Comparison of ENCODE assay signal across 7 mouse cellular contexts in the genomic region with DNA sequence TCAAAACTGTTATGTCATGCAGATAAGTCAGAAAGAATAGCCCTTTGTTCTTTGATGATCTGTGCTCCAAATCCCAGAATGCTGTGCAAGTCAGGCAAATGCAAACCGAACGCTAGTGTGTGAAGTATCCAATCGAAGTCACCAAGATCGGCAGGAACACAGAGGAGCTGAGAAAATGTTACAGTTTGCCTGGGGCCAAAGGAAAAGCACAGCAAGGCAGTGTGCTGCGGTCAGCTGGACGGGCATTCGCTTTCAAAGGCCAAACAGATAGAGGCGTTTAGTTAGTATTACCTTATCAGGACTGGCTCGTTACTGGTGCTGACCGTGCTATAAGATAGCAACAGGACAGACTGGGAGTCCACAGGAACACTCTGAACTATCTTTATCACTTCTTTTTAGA. TPM values are rescaled to one million over a fixed set of nuclear protein-coding genes. Genes with fewer than 3 reads are reported as not detected.
A peak's percentile ranks its signal among the peaks of the same experiment; 100 is the strongest.
DNase-seq lines count a peak whose midpoint lies in the region; ATAC-seq and TF ChIP-seq lines count a peak whose summit lies in the region.

No protein-coding gene starts in this region.

- no peaks in the 10 kb centered on the region for H3K9me3 ChIP-seq in forebrain, embryonic 16.5 days (ENCODE audit: control insufficient read depth, low read length)

- H3K9ac ChIP-seq in forebrain, embryonic 16.5 days (replicated peaks; ENCODE audit: low read depth, low read length): no peak overlapping the region

- H3K4me1 ChIP-seq in forebrain, embryonic 16.5 days (replicated peaks; ENCODE audit: control insufficient read depth, insufficient read depth, low read length): 0 out of 2 replicates have a peak, but pooled peaks cover 2% of the 10 kb centered on the region

- peak overlapping the region; percentile 39 for H3K4me3 ChIP-seq in left cerebral cortex, adult 2 months
- no peak overlapping the region for H3K4me3 ChIP-seq in forebrain, embryonic 16.5 days (replicated peaks; ENCODE audit: low read length)

- H3K27me3 ChIP-seq in forebrain, embryonic 16.5 days (replicated peaks; ENCODE audit: control insufficient read depth, insufficient read depth, low read length): no peaks in the 10 kb centered on the region

- no peak overlapping the region for H3K27ac ChIP-seq in left cerebral cortex, adult 2 months
- no peak overlapping the region for H3K27ac ChIP-seq in forebrain, embryonic 16.5 days (ENCODE audit: low read length)

- peak; percentile 43 for ATAC-seq in forebrain, embryonic 16.5 days

- DNase-seq in left cerebral cortex, adult 2 months (ENCODE audit: extremely low spot score in 1 of 2, low spot score in 2 of 2): peak in 1 of 2 experiments; percentile 13
- DNase-seq in left cerebral cortex, adult 8-10 months (ENCODE audit: low spot score in 2 of 2): no peak
- peak; percentile 16 for DNase-seq in adrenal gland, postnatal 14 days
- peak; percentile 15 for DNase-seq in mesoderm, embryonic 11.5 days (ENCODE audit: low read depth, low spot score)
- no peak for DNase-seq in thymus, postnatal 36 days
- DNase-seq in layer of hippocampus, postnatal 25 days (ENCODE audit: extremely low spot score in 1 of 2, low spot score in 1 of 2): no peak

- no peak for TF ChIP-seq CTCF in left cerebral cortex, adult 2 months (IDR thresholded peaks at IDR 0.05)

- intact Hi-C loops in left cerebral cortex, adult 2 months (cut with DNase I): loop anchor here (5.0 kb wide), 2 partner anchors 103 to 633 kb away; a partner anchor contains a TSS

- 53% methylated on average over 10 of the region's 10 CpGs for WGBS in forebrain, embryonic 16.5 days

- H3K36me3 ChIP-seq in forebrain, embryonic 16.5 days (ENCODE audit: control insufficient read depth, insufficient read depth): no peaks in the 10 kb centered on the region

- H3K4me2 ChIP-seq in forebrain, embryonic 16.5 days (ENCODE audit: low read length): no peak overlapping the region; the same call in 1 of the 2 replicates

RNA-seq across cellular contexts. Expression of a gene that starts 15.8 kb away (rescaled TPM):
- 10 to 100 TPM; 12.9 to 13.2 TPM for total RNA-seq in left cerebral cortex, adult 2 months (2021)
- 10 to 100 TPM in 3 of 4 experiments, 1 to 10 TPM in 1; 9.8 to 13.3 (median 12.3) TPM for total RNA-seq in left cerebral cortex, adult 8-10 months (2022)
- 0.30 and 0.64 TPM in 2 replicates for total RNA-seq in adrenal gland, postnatal 14 days (2021)
- 0.62 and 1.5 TPM in 2 replicates for polyA plus RNA-seq in forebrain, embryonic 16.5 days (2015; fragmentation: Nextera tagmentation; extraction: Ambion mirVana)
- total RNA-seq in layer of hippocampus, postnatal 25 days (2021): 10 to 100 TPM; 15.2 to 18.4 TPM

RNA-seq across cellular contexts. Expression of a gene that starts 18.7 kb away (rescaled TPM):
- 100 to 1,000 TPM; 105 to 115 TPM for total RNA-seq in left cerebral cortex, adult 2 months (2021)
- 100 to 1,000 TPM; 106 to 123 (median 115) TPM for total RNA-seq in left cerebral cortex, adult 8-10 months (2022)
- total RNA-seq in adrenal gland, postnatal 14 days (2021): 101 and 104 TPM in 2 replicates
- polyA plus RNA-seq in forebrain, embryonic 16.5 days (2015; fragmentation: Nextera tagmentation; extraction: Ambion mirVana): 53.1 and 57.5 TPM in 2 replicates
- 100 to 1,000 TPM; 102 to 107 TPM for total RNA-seq in layer of hippocampus, postnatal 25 days (2021)

Comparison
In these comparisons a context has a peak if more than half of its experiments do, and no peak if none do; other contexts are left out.
1. DNase-seq: peak in adrenal gland, postnatal 14 days (single experiment) and mesoderm, embryonic 11.5 days (single experiment); none in left cerebral cortex, adult 8-10 months (0 of 2), thymus, postnatal 36 days (0 of 2) and layer of hippocampus, postnatal 25 days (0 of 2).